8 mouse cellular contexts compared by ENCODE assay signal in the genomic region with DNA sequence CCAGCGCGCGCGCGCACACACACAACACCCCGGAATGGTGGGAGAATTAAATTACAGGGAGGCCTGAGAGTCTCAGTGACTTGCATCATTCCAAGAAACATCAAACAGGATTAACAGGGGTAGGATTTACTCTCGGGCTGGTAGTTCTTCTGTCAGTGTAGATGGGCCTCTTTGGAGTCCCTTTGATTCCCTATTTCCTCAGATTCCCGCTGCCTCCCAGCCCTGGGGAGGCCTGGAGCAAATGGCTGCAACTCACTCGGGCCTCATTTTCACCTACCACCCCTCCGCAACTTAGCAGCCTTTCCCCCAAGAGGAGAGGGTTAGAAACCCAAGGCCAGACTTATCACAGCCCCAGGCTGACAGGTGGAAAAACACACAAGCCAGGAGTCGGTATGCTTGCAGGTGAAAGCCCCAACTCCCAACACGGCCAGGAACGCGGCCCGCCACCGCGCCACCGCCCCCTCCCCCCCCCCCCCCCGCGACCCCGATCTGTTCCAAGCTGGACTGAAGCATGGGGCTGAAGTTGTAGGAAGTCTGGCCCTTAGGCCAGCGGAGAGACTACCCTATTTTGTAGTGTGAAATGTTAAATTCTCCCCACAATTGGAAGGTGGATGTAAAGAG. TPM values are rescaled to one million over a fixed set of nuclear protein-coding genes. Genes with fewer than 3 reads are reported as not detected.
DNase-seq lines count a peak whose midpoint lies in the region; ATAC-seq and TF ChIP-seq lines count a peak whose summit lies in the region.

No protein-coding gene starts in this region.

- intact Hi-C loops in left cerebral cortex, adult 2 months (cut with DNase I), result no loop called here
- intact Hi-C loops in left cerebral cortex, postnatal 4 days (cut with DNase I), result no loop called here

- peaks cover 13% of the 10 kb centered on the region for H3K36me3 ChIP-seq in heart, postnatal 0 days (replicated peaks; ENCODE audit: control insufficient read depth, insufficient read depth, low read length)
- peaks cover 16% of the 10 kb centered on the region for H3K36me3 ChIP-seq in macrophage (ENCODE audit: inconsistent target)

- H3K4me3 ChIP-seq in left cerebral cortex, adult 2 months, result peak overlapping the region; percentile 85
- peak overlapping the region; percentile 80 for H3K4me3 ChIP-seq in heart, postnatal 0 days (ENCODE audit: low read depth, low read length)
- peak overlapping the region; percentile 93 for H3K4me3 ChIP-seq in macrophage (ENCODE audit: inconsistent target)

- no peak for TF ChIP-seq EP300 in heart, postnatal 0 days (IDR thresholded peaks at IDR 0.05; ENCODE audit: low read depth)

- 4% methylated on average over 21 of the region's 22 CpGs for WGBS in heart, postnatal 0 days
- WGBS in macrophage (ENCODE audit: missing documents), result 22% methylated on average over 20 of the region's 22 CpGs

- H3K27ac ChIP-seq in left cerebral cortex, adult 2 months, result peak overlapping the region; percentile 28; the same call in 1 of the 2 replicates
- H3K27ac ChIP-seq in heart, postnatal 0 days (ENCODE audit: low read depth), result peak overlapping the region; percentile 88
- H3K27ac ChIP-seq in macrophage, result peak overlapping the region; percentile 92

- ATAC-seq in heart, postnatal 0 days (ENCODE audit: insufficient read depth, low read depth), result no peak

- no peak for DNase-seq in left cerebral cortex, adult 2 months (ENCODE audit: extremely low spot score in 1 of 2, low spot score in 2 of 2)
- no peak for DNase-seq in left cerebral cortex, postnatal 4 days
- peak; percentile 40 to 62 for DNase-seq in adrenal gland, postnatal 36 days
- DNase-seq in heart, postnatal 0 days (ENCODE audit: low spot score), result no peak
- no peak for DNase-seq in layer of hippocampus, adult 8-10 months (ENCODE audit: low spot score in 2 of 2)
- DNase-seq in layer of hippocampus, postnatal 25 days (ENCODE audit: extremely low spot score in 1 of 2, low spot score in 1 of 2), result no peak
- no peak for DNase-seq in right cerebral cortex, postnatal 10 days (ENCODE audit: low spot score in 2 of 2)

- H3K9ac ChIP-seq in heart, postnatal 0 days (replicated peaks; ENCODE audit: low read depth, low read length), result peak overlapping the region; percentile 90

- no peaks in the 10 kb centered on the region for H3K27me3 ChIP-seq in heart, postnatal 0 days (ENCODE audit: control insufficient read depth, insufficient read depth, low read length)

- H3K4me1 ChIP-seq in heart, postnatal 0 days (ENCODE audit: control insufficient read depth, insufficient read depth), result peaks cover 26% of the 10 kb centered on the region

- peaks cover 74% of the 10 kb centered on the region for H3K79me2 ChIP-seq in macrophage (ENCODE audit: inconsistent target)

- no peak for TF ChIP-seq CTCF in left cerebral cortex, adult 2 months (IDR thresholded peaks at IDR 0.05)
- TF ChIP-seq CTCF in heart, postnatal 0 days (IDR thresholded peaks at IDR 0.05; ENCODE audit: low read depth), result no peak

- no peaks in the 10 kb centered on the region for H3K9me3 ChIP-seq in heart, postnatal 0 days (replicated peaks; ENCODE audit: control insufficient read depth, low read length)

- peak overlapping the region; percentile 76 for H3K4me2 ChIP-seq in heart, postnatal 0 days (ENCODE audit: low read depth, low read length)

RNA-seq across cellular contexts. Expression of a gene that starts 1.3 kb away (rescaled TPM):
- 1 to 10 TPM; 6.0 to 6.2 TPM for total RNA-seq in left cerebral cortex, adult 2 months (2021)
- 1 to 10 TPM; 6.8 to 8.6 TPM for total RNA-seq in left cerebral cortex, postnatal 4 days (2021)
- total RNA-seq in adrenal gland, postnatal 36 days (2021), result 10 to 100 TPM in 1 of 2 experiments, 1 to 10 TPM in 1; 9.5 to 10.4 TPM
- 6.3 and 6.5 TPM in 2 replicates for total RNA-seq in heart, postnatal 0 days (2014; rRNA removed; ENCODE audit: low replicate concordance)
- 2.4 and 2.6 TPM in 2 replicates for polyA plus RNA-seq in heart, postnatal 0 days (2015; fragmentation: Nextera tagmentation; extraction: Ambion mirVana)
- total RNA-seq in macrophage (2018; cell fraction: chromatin; rRNA removed), result 100 to 1,000 TPM in 9 of 26 experiments, 10 to 100 TPM in 17; 29.9 to 167 (median 78.6) TPM
- total RNA-seq in macrophage (2018; cell fraction: cytosol; rRNA removed), result 100 to 1,000 TPM in 5 of 26 experiments, 10 to 100 TPM in 21; 40.4 to 182 (median 83.3) TPM
- 100 to 1,000 TPM in 17 of 26 experiments, 10 to 100 TPM in 9; 53.5 to 249 (median 123) TPM for total RNA-seq in macrophage (2018; cell fraction: nucleus; rRNA removed)
- 26.7 to 29.5 TPM (median 28.6 TPM) in 3 replicates for polyA plus RNA-seq in macrophage (2018)
- 1 to 10 TPM; 6.6 to 7.2 (median 6.7) TPM for total RNA-seq in layer of hippocampus, adult 8-10 months (2022)
- total RNA-seq in layer of hippocampus, postnatal 25 days (2021), result 1 to 10 TPM; 4.6 to 5.4 TPM

RNA-seq across cellular contexts. Expression of a gene that starts 1.4 kb away (rescaled TPM):
- 10 to 100 TPM; 15.4 to 17.3 TPM for total RNA-seq in left cerebral cortex, adult 2 months (2021)
- total RNA-seq in left cerebral cortex, postnatal 4 days (2021), result 10 to 100 TPM; 23.2 to 23.3 TPM
- total RNA-seq in adrenal gland, postnatal 36 days (2021), result 10 to 100 TPM; 45.8 to 59.7 TPM
- total RNA-seq in heart, postnatal 0 days (2014; rRNA removed; ENCODE audit: low replicate concordance), result 26.3 and 28.6 TPM in 2 replicates
- 2.4 and 2.5 TPM in 2 replicates for polyA plus RNA-seq in heart, postnatal 0 days (2015; fragmentation: Nextera tagmentation; extraction: Ambion mirVana)
- 100 to 1,000 TPM in 10 of 26 experiments, 10 to 100 TPM in 16; 60.8 to 135 (median 92.8) TPM for total RNA-seq in macrophage (2018; cell fraction: chromatin; rRNA removed)
- total RNA-seq in macrophage (2018; cell fraction: cytosol; rRNA removed), result 10 to 100 TPM; 13.1 to 32.3 (median 19.1) TPM
- total RNA-seq in macrophage (2018; cell fraction: nucleus; rRNA removed), result 100 to 1,000 TPM in 1 of 26 experiments, 10 to 100 TPM in 25; 46.0 to 110 (median 70.7) TPM
- polyA plus RNA-seq in macrophage (2018), result 10.7 to 19.5 TPM (median 16.7 TPM) in 3 replicates
- 10 to 100 TPM; 20.7 to 22.4 (median 21.6) TPM for total RNA-seq in layer of hippocampus, adult 8-10 months (2022)
- total RNA-seq in layer of hippocampus, postnatal 25 days (2021), result 10 to 100 TPM; 14.3 to 21.1 TPM

RNA-seq across cellular contexts. Expression of a gene that starts 14.7 kb away (rescaled TPM):
- 10 to 100 TPM; 24.6 to 26.5 TPM for total RNA-seq in left cerebral cortex, adult 2 months (2021)
- total RNA-seq in left cerebral cortex, postnatal 4 days (2021), result 10 to 100 TPM; 36.3 to 37.3 TPM
- 1 to 10 TPM; 2.6 to 2.8 TPM for total RNA-seq in adrenal gland, postnatal 36 days (2021)
- total RNA-seq in heart, postnatal 0 days (2014; rRNA removed; ENCODE audit: low replicate concordance), result 0.95 and 5.1 TPM in 2 replicates
- 2.5 and 2.7 TPM in 2 replicates for polyA plus RNA-seq in heart, postnatal 0 days (2015; fragmentation: Nextera tagmentation; extraction: Ambion mirVana)
- 1 to 10 TPM; 2.0 to 8.6 (median 4.8) TPM for total RNA-seq in macrophage (2018; cell fraction: chromatin; rRNA removed)
- total RNA-seq in macrophage (2018; cell fraction: cytosol; rRNA removed), result 1 to 10 TPM; 3.9 to 7.4 (median 5.7) TPM
- 10 to 100 TPM in 5 of 26 experiments, 1 to 10 TPM in 21; 3.1 to 13.7 (median 7.6) TPM for total RNA-seq in macrophage (2018; cell fraction: nucleus; rRNA removed)
- 3.4 to 5.4 TPM (median 4.4 TPM) in 3 replicates for polyA plus RNA-seq in macrophage (2018)
- 10 to 100 TPM; 22.1 to 24.5 (median 23.5) TPM for total RNA-seq in layer of hippocampus, adult 8-10 months (2022)
- 10 to 100 TPM; 22.0 to 26.2 TPM for total RNA-seq in layer of hippocampus, postnatal 25 days (2021)

RNA-seq across cellular contexts. Expression of a gene that starts 51.2 kb away (rescaled TPM):
- 10 to 100 TPM; 55.7 to 57.3 TPM for total RNA-seq in left cerebral cortex, adult 2 months (2021)
- 100 to 1,000 TPM; 109 to 110 TPM for total RNA-seq in left cerebral cortex, postnatal 4 days (2021)
- 10 to 100 TPM; 27.7 to 31.1 TPM for total RNA-seq in adrenal gland, postnatal 36 days (2021)
- 6.5 and 8.7 TPM in 2 replicates for total RNA-seq in heart, postnatal 0 days (2014; rRNA removed; ENCODE audit: low replicate concordance)
- 2.5 and 3.1 TPM in 2 replicates for polyA plus RNA-seq in heart, postnatal 0 days (2015; fragmentation: Nextera tagmentation; extraction: Ambion mirVana)
- 10 to 100 TPM; 10.8 to 64.8 (median 42.6) TPM for total RNA-seq in macrophage (2018; cell fraction: chromatin; rRNA removed)
- total RNA-seq in macrophage (2018; cell fraction: cytosol; rRNA removed), result 10 to 100 TPM; 23.8 to 62.1 (median 37.7) TPM
- 10 to 100 TPM; 15.8 to 88.5 (median 44.9) TPM for total RNA-seq in macrophage (2018; cell fraction: nucleus; rRNA removed)
- 28.0 to 32.8 TPM (median 28.4 TPM) in 3 replicates for polyA plus RNA-seq in macrophage (2018)
- total RNA-seq in layer of hippocampus, adult 8-10 months (2022), result 10 to 100 TPM; 46.6 to 58.4 (median 52.2) TPM
- total RNA-seq in layer of hippocampus, postnatal 25 days (2021), result 10 to 100 TPM; 55.1 to 56.1 TPM

Comparison
In these comparisons a context has a peak if more than half of its experiments do, and no peak if none do; other contexts are left out.
1. DNase-seq: peak in adrenal gland, postnatal 36 days (2 of 2); none in left cerebral cortex, adult 2 months (0 of 2), left cerebral cortex, postnatal 4 days (single experiment), heart, postnatal 0 days (single experiment), layer of hippocampus, adult 8-10 months (0 of 2), layer of hippocampus, postnatal 25 days (0 of 2) and right cerebral cortex, postnatal 10 days (0 of 2).
2. H3K27ac ChIP-seq: peak in every context shown above with its lines; median percentile 92 in macrophage; 88 in heart, postnatal 0 days; 28 in left cerebral cortex, adult 2 months.
3. Peak in every context shown above with its lines, with median percentiles within 50 percentile points of each other: H3K4me3 ChIP-seq.